Mouse (Mus musculus): ENCODE results near the gene Cfap97d1. TPM values are rescaled to one million over a fixed set of nuclear protein-coding genes. Genes with fewer than 3 reads are reported as not detected.

Gene Cfap97d1
- polyA plus RNA-seq (2015; fragmentation: Nextera tagmentation; extraction: Ambion mirVana): 0.19 TPM in 1 of 2 replicates, not detected in the other

GRCm38 (mm10) chr11:101984054-101985025 is at the start of gene Cfap97d1:
Gene Cfap97d1, plus strand, starts transcription at chr11:101984279.
- Histone ChIP-seq H3K4me1 (ENCODE audit: insufficient read depth) (peaks cover 14% of the 10 kb centered on the region), H3K4me2 (ENCODE audit: low read depth, low read length) (peak within 1 kb of the TSS; percentile 74), H3K9ac (replicated peaks) (peak within 1 kb of the TSS; percentile 64), H3K4me3 (ENCODE audit: low read depth, low read length) (peak within 1 kb of the TSS; percentile 48), H3K27ac (ENCODE audit: low read depth) (peak within 1 kb of the TSS; percentile 88), H3K9me3 (ENCODE audit: low read length) (no peaks in the 10 kb centered on the region), H3K36me3 (replicated peaks; ENCODE audit: insufficient read depth, low read length) (peaks cover 4% of the 10 kb centered on the region; the same call in 1 of the 2 replicates), H3K27me3 (ENCODE audit: insufficient read depth, low read length) (no peaks in the 10 kb centered on the region)
- TF ChIP-seq EP300 (IDR thresholded peaks at IDR 0.05; ENCODE audit: low read depth): peak; percentile 78
- no peak for TF ChIP-seq CTCF (IDR thresholded peaks at IDR 0.05; ENCODE audit: low read depth)
- 2% methylated on average over 58 of the region's 71 CpGs for WGBS (ENCODE audit: insufficient replicate concordance)
- ATAC-seq (peak; percentile 88), DNase-seq (peak; percentile 90)

- H3K27ac ChIP-seq (ENCODE audit: low read depth): no peak overlapping the region
- H3K9ac ChIP-seq (replicated peaks): no peak overlapping the region
- no peak for TF ChIP-seq EP300 (IDR thresholded peaks at IDR 0.05; ENCODE audit: low read depth)
- peaks cover 5% of the 10 kb centered on the region; the same call in 1 of the 2 replicates for H3K4me1 ChIP-seq (ENCODE audit: insufficient read depth)
- ATAC-seq (no peak), DNase-seq (no peak)
- H3K4me3 ChIP-seq (ENCODE audit: low read depth, low read length): no peak overlapping the region
- H3K27me3 ChIP-seq (ENCODE audit: insufficient read depth, low read length): peaks cover 31% of the 10 kb centered on the region
- 77% methylated on average over 3 of the region's 3 CpGs for WGBS (ENCODE audit: insufficient replicate concordance)
- no peak overlapping the region for H3K4me2 ChIP-seq (ENCODE audit: low read depth, low read length)
- no peaks in the 10 kb centered on the region for H3K36me3 ChIP-seq (replicated peaks; ENCODE audit: insufficient read depth, low read length)
- H3K9me3 ChIP-seq (ENCODE audit: low read length): no peaks in the 10 kb centered on the region
These were observed 48.3 kb upstream of the Cfap97d1 start for GRCm38 (mm10) chr11:101935743-101936142.

DNA sequence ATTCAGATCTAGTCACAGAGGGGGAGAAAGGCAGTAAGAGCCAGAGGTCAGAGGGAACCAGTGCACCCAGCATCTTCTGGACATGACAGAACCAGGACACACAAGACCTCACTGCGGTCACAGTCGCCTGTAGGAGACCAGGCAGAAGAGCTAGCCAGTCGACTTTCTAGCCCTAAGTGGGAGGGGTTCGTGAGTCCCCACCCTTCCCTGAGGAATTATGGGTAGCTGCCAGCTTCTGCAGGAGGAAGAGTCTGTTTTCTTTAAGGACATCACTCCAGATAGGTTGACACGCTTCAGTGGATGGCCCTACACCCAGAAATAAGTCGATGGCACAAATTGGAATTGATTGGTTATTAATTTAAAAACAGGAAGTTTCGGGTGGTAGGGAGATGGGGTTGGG is 47.7 kb upstream of the Cfap97d1 start:
- no peak overlapping the region for H3K9ac ChIP-seq (replicated peaks)
- no peaks in the 10 kb centered on the region for H3K36me3 ChIP-seq (replicated peaks; ENCODE audit: insufficient read depth, low read length)
- no peaks in the 10 kb centered on the region for H3K9me3 ChIP-seq (ENCODE audit: low read length)
- peaks cover 31% of the 10 kb centered on the region for H3K27me3 ChIP-seq (ENCODE audit: insufficient read depth, low read length)
- no peak overlapping the region for H3K27ac ChIP-seq (ENCODE audit: low read depth)
- 48% methylated on average over 7 of the region's 7 CpGs for WGBS (ENCODE audit: insufficient replicate concordance)
- no peak overlapping the region for H3K4me3 ChIP-seq (ENCODE audit: low read depth, low read length)
- DNase-seq (no peak), ATAC-seq (no peak)
- no peak overlapping the region for H3K4me2 ChIP-seq (ENCODE audit: low read depth, low read length)
- no peak for TF ChIP-seq CTCF (IDR thresholded peaks at IDR 0.05; ENCODE audit: low read depth)
- no peak for TF ChIP-seq EP300 (IDR thresholded peaks at IDR 0.05; ENCODE audit: low read depth)
- H3K4me1 ChIP-seq (ENCODE audit: insufficient read depth): peaks cover 5% of the 10 kb centered on the region; the same call in 1 of the 2 replicates

- peak overlapping the region; percentile 42; the same call in 1 of the 2 replicates for H3K9ac ChIP-seq (replicated peaks)
These were observed 47.0 kb upstream of the Cfap97d1 start for GRCm38 (mm10) chr11:101937108-101937507.

DNA sequence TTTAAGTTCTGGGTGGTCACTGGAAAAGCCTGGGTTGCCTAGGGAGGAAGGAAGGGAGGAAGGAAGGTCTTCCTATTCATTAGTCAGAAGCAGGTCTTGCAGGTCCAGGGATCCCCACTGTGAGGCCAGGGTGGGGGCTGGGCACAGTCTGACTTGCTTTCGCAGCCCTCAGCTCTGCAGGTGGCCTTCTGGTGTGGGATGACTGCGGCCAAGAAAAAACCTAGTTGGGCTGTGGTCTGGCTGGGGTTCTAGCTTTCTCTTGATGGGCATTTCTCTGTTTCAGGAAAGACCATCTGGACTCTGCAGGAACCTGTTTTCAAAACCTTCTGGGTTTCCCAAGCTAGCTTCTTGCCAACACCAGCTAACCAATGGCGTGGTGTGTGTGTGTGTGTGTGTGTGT is 41.0 kb upstream of the Cfap97d1 start:
- no peaks in the 10 kb centered on the region for H3K36me3 ChIP-seq (replicated peaks; ENCODE audit: insufficient read depth, low read length)
- no peaks in the 10 kb centered on the region for H3K4me1 ChIP-seq (ENCODE audit: insufficient read depth)
- peaks cover 10% of the 10 kb centered on the region for H3K27me3 ChIP-seq (ENCODE audit: insufficient read depth, low read length)
- ATAC-seq: no peak
- H3K4me2 ChIP-seq (ENCODE audit: low read depth, low read length): no peak overlapping the region
- 42% methylated on average over 3 of the region's 3 CpGs for WGBS (ENCODE audit: insufficient replicate concordance)
- DNase-seq: no peak
- H3K9me3 ChIP-seq (ENCODE audit: low read length): no peaks in the 10 kb centered on the region
- H3K4me3 ChIP-seq (ENCODE audit: low read depth, low read length): no peak overlapping the region
- H3K9ac ChIP-seq (replicated peaks): no peak overlapping the region
- H3K27ac ChIP-seq (ENCODE audit: low read depth): no peak overlapping the region
- TF ChIP-seq CTCF (IDR thresholded peaks at IDR 0.05; ENCODE audit: low read depth): no peak
- TF ChIP-seq EP300 (IDR thresholded peaks at IDR 0.05; ENCODE audit: low read depth): no peak

More at GRCm38 (mm10) chr11:101937108-101937507, 47.0 kb upstream of the Cfap97d1 start:
- Histone ChIP-seq H3K4me2 (ENCODE audit: low read depth, low read length) (peak overlapping the region; percentile 64), H3K27me3 (ENCODE audit: insufficient read depth, low read length) (peaks cover 31% of the 10 kb centered on the region), H3K4me3 (ENCODE audit: low read depth, low read length) (peak overlapping the region; percentile 41), H3K9me3 (ENCODE audit: low read length) (no peaks in the 10 kb centered on the region), H3K4me1 (ENCODE audit: insufficient read depth) (peaks cover 5% of the 10 kb centered on the region; the same call in 1 of the 2 replicates), H3K36me3 (replicated peaks; ENCODE audit: insufficient read depth, low read length) (no peaks in the 10 kb centered on the region), H3K27ac (ENCODE audit: low read depth) (no peak overlapping the region)
- TF ChIP-seq EP300 (IDR thresholded peaks at IDR 0.05; ENCODE audit: low read depth) (no peak), CTCF (IDR thresholded peaks at IDR 0.05; ENCODE audit: low read depth) (no peak)
- no peak for ATAC-seq
- DNase-seq: no peak
- WGBS (ENCODE audit: insufficient replicate concordance): 2% methylated on average over 32 of the region's 32 CpGs

DNA sequence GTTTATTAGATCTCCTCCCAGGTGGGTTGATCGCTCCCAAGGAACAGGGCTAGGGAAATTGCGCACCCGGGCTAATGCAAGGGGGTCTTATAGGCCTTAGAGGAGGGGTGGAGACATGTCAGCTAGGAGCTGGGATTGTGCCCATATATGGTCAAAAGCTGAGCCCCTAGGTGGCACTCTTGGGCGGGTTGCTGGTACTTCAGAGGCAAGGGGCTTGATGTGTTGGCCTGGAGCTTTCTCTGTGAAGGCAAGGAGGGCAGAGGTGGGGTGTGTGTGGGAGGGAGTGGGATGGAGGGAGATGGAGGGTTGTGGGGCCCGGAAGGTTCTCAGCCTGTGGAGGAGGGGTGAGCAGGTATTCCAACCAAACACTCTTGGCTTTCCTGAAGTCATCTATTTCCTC is 37.6 kb upstream of the Cfap97d1 start:
- ATAC-seq (no peak), DNase-seq (no peak)
- Histone ChIP-seq H3K36me3 (replicated peaks; ENCODE audit: insufficient read depth, low read length) (no peaks in the 10 kb centered on the region), H3K9ac (replicated peaks) (no peak overlapping the region), H3K27me3 (ENCODE audit: insufficient read depth, low read length) (no peaks in the 10 kb centered on the region), H3K4me2 (ENCODE audit: low read depth, low read length) (no peak overlapping the region), H3K4me1 (ENCODE audit: insufficient read depth) (no peaks in the 10 kb centered on the region), H3K27ac (ENCODE audit: low read depth) (no peak overlapping the region), H3K4me3 (ENCODE audit: low read depth, low read length) (no peak overlapping the region), H3K9me3 (ENCODE audit: low read length) (no peaks in the 10 kb centered on the region)
- 43% methylated on average over 5 of the region's 5 CpGs for WGBS (ENCODE audit: insufficient replicate concordance)
- TF ChIP-seq EP300 (IDR thresholded peaks at IDR 0.05; ENCODE audit: low read depth): no peak
- TF ChIP-seq CTCF (IDR thresholded peaks at IDR 0.05; ENCODE audit: low read depth): peak; percentile 39

All from liver, postnatal 0 days (tissue).